Mouse (Mus musculus) forebrain, embryonic 12.5 days (tissue): ENCODE measurements around the gene Top1. TPM values are rescaled to one million over a fixed set of nuclear protein-coding genes. Genes with fewer than 3 reads are reported as not detected.

Experiments used
- ATAC-seq: fragments of 200-750 bp; cut with Nextera tagmentation; 2 replicates; pipeline ENCODE4 v1.8.0; 2017; ENCODE audit warnings: moderate TSS enrichment; ENCODE audit not compliant: low FRiP score
- H3K27ac ChIP-seq: fragments of 300-500 bp; sonication (generic); 2 replicates; pipeline ENCODE4 v1.5.1; 2016; ENCODE audit warnings: mild to moderate bottlenecking
- H3K27me3 ChIP-seq: fragments of 300-500 bp; sonication (generic); 2 replicates; pipeline ENCODE4 v1.6.1; 2016; ENCODE audit warnings: mild to moderate bottlenecking
- H3K36me3 ChIP-seq: fragments of 300-500 bp; sonication (generic); replicated peaks from 2 replicates; pipeline ENCODE4 v1.6.1; 2016; ENCODE audit warnings: mild to moderate bottlenecking
- H3K4me1 ChIP-seq: fragments of 300-500 bp; sonication (generic); 2 replicates; pipeline ENCODE4 v1.6.1; 2016
- H3K4me2 ChIP-seq: fragments of 300-500 bp; sonication (generic); 2 replicates; pipeline ENCODE4 v1.6.1; 2016; ENCODE audit warnings: mild to moderate bottlenecking, moderate library complexity
- H3K4me3 ChIP-seq: fragments of 300-500 bp; sonication (generic); replicated peaks from 2 replicates; pipeline ENCODE4 v1.5.1; 2016; ENCODE audit warnings: mild to moderate bottlenecking
- H3K9ac ChIP-seq: fragments of 300-500 bp; sonication (generic); 2 replicates; pipeline ENCODE4 v1.6.1; 2016; ENCODE audit warnings: mild to moderate bottlenecking
- H3K9me3 ChIP-seq: fragments of 300-500 bp; sonication (generic); 2 replicates; pipeline ENCODE4 v1.6.1; 2016
- WGBS: fragments of 180-500 bp; shearing (Covaris S2); methylation state at CpG from one replicate; pipeline ENCODE4 v1.1.7; 2016; 5-methylcytosine and 5-hydroxymethylcytosine counted together
- polyA plus RNA-seq: library from polyadenylated mRNA; unstranded; fragments of >200 nt; fragmentation: Nextera tagmentation; extraction: Ambion mirVana; gene quantifications from 2 replicates; pipeline ENCODE4 v1.2.1, GENCODE M21; 2016

Gene Top1
- 146 and 148 TPM in 2 replicates for polyA plus RNA-seq

DNA sequence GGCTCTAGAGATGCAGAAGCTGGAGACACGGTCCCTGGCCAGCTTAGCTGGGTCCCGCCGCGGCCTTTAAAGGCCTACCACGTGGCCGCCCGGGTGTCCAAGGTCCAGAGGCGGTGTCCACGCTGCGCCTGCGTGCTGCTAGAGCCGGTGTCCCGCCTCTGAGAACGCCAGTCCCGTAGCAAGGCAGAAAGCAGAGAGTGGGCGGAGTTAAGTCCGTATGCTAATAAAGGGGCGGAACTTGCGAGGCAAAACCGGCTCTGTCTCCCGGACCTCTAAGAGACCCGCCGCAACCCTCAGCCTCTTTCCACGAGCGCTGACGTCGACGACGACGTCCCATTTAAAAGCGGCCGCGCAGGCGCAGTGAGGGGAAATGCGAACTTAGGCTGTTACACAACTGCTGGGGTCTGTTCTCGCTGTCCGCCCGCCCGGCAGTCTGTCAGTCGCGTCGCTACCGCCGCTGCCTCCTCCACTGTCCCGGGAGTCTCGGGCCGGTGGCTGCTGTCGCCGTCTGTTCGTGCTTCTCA lies at the start of gene Top1:
TSS of gene Top1 (plus strand) at position 275 of the 524 bp plus-strand sequence.
- peak within 1 kb of the TSS; percentile 94 for H3K4me3 ChIP-seq
- H3K4me1 ChIP-seq: peaks cover 24% of the 10 kb centered on the region
- H3K4me2 ChIP-seq: peak within 1 kb of the TSS; percentile 81
- H3K27me3 ChIP-seq: no peaks in the 10 kb centered on the region
- WGBS: under 1% methylated on average over 50 of the region's 50 CpGs
- peak; percentile 97 for ATAC-seq
- H3K27ac ChIP-seq: peak within 1 kb of the TSS; percentile 98
- no peaks in the 10 kb centered on the region for H3K9me3 ChIP-seq
- H3K36me3 ChIP-seq: no peaks in the 10 kb centered on the region
- peak within 1 kb of the TSS; percentile 99 for H3K9ac ChIP-seq

DNA sequence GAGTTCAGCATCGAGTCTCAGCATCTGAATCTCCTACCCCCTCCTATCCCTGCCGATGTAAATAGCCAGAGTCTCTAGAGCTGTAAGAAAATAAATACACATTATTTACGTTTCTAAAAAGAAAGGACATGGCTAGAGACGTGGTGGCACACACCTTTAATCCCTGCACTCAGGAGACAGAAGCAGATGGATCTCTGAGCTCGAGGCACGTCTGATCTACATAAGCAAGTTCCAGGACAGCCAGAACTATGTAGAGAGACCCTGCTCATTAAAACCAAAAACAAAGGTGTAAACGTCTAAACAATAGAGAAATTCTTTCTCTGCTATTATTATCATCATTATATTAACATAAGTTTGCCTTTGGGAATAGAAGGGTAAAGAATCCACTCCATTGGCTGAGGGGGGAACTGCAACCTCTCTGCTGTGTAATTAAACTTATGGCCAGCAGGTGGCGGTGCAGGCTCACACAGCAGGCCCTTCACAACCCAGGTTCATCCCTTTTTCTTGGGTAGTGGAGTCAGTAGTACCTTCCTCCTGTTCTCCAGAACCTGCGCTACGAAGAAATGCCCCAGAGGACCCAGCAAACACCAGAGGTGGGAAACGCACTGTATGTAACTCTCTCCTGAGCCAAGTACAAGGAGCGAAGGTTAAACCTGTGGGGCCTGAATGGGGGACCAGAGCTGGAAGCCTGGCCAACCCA lies 48.0 kb upstream of the Top1 start:
- Histone ChIP-seq H3K4me3 (no peak overlapping the region), H3K36me3 (no peaks in the 10 kb centered on the region), H3K4me1 (0 out of 2 replicates have a peak, but pooled peaks cover 2% of the 10 kb centered on the region), H3K9ac (no peak overlapping the region), H3K4me2 (no peak overlapping the region), H3K9me3 (no peaks in the 10 kb centered on the region), H3K27me3 (peaks cover 7% of the 10 kb centered on the region), H3K27ac (no peak overlapping the region)
- ATAC-seq: peak; percentile 67
- WGBS: 39% methylated on average over 12 of the region's 12 CpGs

DNA sequence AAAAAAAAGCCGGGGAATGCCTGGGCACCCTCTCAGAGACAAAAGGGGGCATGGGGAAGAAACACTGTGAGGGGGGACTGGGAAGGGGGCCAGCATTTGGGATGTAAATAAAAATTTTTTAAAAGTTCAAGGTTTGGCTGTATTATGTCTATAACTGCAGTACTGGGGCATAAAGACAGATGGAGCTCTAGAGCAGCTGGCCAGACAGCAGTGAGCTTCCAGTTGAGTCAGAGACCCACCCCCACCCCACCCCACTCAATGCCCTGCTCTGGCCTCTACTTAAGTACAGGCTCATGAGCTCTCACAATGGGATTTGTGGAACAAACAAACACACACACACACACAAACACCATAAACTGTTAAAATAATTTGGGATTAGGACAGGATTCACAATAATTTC lies 43.9 kb upstream of the Top1 start:
- H3K27me3 ChIP-seq: no peaks in the 10 kb centered on the region; the same call in 1 of the 2 replicates
- no peak for ATAC-seq
- no peak overlapping the region for H3K4me3 ChIP-seq
- H3K9me3 ChIP-seq: no peaks in the 10 kb centered on the region
- no peak overlapping the region for H3K27ac ChIP-seq
- no peaks in the 10 kb centered on the region for H3K36me3 ChIP-seq
- H3K4me2 ChIP-seq: no peak overlapping the region
- 80% methylated on average over 1 of the region's 1 CpGs for WGBS
- no peak overlapping the region for H3K9ac ChIP-seq
- H3K4me1 ChIP-seq: 0 out of 2 replicates have a peak, but pooled peaks cover 2% of the 10 kb centered on the region

DNA sequence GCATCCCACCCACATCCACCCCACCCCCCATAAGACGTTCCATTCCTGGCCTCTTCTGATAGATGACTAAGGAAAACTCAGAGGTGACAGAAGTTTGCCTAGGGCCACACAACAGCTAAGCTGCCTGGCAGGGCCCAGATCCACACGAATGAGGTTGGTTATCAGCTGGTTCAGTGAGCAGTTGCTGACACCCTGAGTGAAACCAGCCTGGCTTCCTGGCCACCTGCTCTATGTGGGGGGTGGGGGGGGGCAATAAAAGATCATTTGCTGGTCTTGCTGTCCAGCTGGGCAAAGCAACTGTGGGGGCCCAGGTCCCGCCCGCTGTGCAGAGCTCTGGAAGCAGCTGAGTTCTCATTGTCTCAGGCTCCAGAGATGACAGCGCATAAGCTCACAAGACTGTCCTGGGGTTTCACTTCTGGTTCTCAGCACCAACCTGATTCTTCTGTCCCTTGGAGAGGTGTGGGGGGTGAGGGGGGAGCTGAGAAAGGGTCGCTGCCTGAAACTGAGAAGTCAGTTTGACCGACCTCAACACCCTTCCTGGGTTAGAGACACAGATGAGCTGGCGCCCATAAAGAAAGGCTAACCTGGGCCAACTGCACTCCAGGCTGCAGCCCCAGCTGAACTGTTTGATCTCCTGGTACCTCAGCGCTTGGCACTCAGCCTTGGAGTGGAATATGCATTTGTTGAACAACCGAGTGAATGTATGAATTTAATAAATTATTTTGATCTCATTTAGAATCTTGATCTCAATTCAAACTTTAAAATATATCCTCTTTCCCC lies 42.3 kb upstream of the Top1 start:
- peak; percentile 51; the same call in 1 of the 2 replicates for ATAC-seq
- Histone ChIP-seq H3K4me2 (no peak overlapping the region), H3K9me3 (no peaks in the 10 kb centered on the region), H3K27me3 (no peaks in the 10 kb centered on the region), H3K9ac (no peak overlapping the region), H3K27ac (0 out of 2 replicates have a peak overlapping the region, but pooled peaks have one; percentile 25), H3K4me1 (no peaks in the 10 kb centered on the region), H3K4me3 (no peak overlapping the region), H3K36me3 (no peaks in the 10 kb centered on the region)
- 75% methylated on average over 10 of the region's 10 CpGs for WGBS

DNA sequence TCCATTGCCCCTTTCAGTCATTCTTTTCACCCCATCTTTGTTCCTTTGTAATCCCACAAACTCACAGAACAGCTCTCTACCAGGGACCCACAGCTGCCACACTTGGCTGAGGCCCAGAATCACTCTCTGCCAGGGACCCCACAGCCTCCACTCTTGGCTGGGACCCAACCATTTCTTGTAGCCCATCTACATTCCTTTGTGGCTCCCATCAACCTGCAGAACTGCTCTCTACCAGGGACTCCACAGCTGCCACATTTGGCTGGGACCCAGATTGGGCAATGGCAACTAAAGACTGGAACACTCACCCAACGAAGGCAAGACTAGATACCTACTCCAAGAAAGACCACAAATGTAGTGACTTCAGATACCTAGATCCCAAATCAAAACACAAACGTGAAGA lies 35.7 kb upstream of the Top1 start:
- Histone ChIP-seq H3K27ac (0 out of 2 replicates have a peak overlapping the region, but pooled peaks have one; percentile 5), H3K4me1 (no peaks in the 10 kb centered on the region), H3K36me3 (no peaks in the 10 kb centered on the region), H3K9ac (no peak overlapping the region), H3K9me3 (no peaks in the 10 kb centered on the region), H3K4me2 (no peak overlapping the region), H3K27me3 (no peaks in the 10 kb centered on the region), H3K4me3 (no peak overlapping the region)
- 58% methylated on average over 2 of the region's 2 CpGs for WGBS
- ATAC-seq: peak; percentile 67; the same call in 1 of the 2 replicates

DNA sequence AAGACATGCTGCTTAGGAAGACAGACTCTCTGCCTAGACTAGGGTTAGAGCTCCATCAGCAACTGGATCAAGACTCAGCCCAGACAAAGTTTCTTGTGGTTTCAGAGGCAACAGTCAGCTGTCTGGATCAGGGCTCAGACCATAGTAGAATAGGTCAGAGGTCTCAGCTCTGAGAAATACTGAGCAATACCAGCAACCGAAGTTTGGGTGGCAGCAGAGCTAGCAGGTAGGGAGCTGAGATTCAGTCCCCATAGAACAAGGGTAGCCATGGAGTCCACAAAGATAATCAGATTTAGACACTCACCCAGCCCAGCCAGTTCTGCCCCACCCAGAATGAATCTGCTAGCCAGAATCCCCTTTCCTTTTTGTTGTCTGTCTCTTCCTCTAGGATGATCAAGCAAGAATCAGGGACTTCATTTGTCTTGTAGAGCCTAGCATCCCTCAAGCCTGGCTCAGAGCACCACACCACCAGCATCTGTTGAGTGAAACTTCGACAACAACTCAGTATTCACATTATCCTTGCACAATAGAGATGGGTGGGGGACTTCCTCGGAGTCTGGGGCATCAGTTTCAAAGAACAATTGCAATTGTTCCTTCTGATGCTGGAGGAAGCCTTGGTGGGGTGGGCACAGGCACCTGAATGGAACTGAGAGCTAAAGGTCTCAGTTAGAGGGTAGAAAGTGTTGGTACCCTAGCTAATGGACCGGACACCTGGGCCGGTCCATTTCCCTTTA lies 32.3 kb upstream of the Top1 start:
- no peak for ATAC-seq
- 0 out of 2 replicates have a peak, but pooled peaks cover under 1% of the 10 kb centered on the region for H3K4me1 ChIP-seq
- WGBS: 78% methylated on average over 5 of the region's 5 CpGs
- no peak overlapping the region for H3K27ac ChIP-seq
- no peaks in the 10 kb centered on the region for H3K27me3 ChIP-seq
- no peak overlapping the region for H3K4me2 ChIP-seq
- H3K36me3 ChIP-seq: no peaks in the 10 kb centered on the region
- H3K9me3 ChIP-seq: no peaks in the 10 kb centered on the region
- no peak overlapping the region for H3K4me3 ChIP-seq
- H3K9ac ChIP-seq: no peak overlapping the region

DNA sequence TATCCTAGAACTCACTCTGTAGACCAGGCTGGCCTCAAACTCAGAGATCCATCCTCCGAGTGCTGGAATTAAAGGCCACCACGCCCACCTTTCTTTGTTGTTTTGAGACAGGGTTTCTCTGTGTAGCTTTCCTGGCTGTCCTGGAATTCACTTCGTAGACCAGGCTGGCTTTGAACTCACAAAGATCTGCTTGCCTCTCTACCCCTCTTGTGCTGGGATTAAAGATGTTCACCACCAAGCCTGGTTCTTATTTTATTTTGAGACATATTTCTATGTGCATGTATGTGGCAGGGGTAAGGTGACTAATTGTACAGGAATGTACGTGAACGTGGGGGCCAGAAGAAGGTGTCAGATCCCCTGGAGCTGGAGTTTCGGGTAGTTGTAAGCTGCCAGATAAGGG lies 27.9 kb upstream of the Top1 start:
- H3K27me3 ChIP-seq: no peaks in the 10 kb centered on the region
- no peaks in the 10 kb centered on the region for H3K9me3 ChIP-seq
- H3K4me1 ChIP-seq: peaks cover 15% of the 10 kb centered on the region; the same call in 1 of the 2 replicates
- 85% methylated on average over 6 of the region's 6 CpGs for WGBS
- no peak for ATAC-seq
- H3K4me3 ChIP-seq: no peak overlapping the region
- H3K27ac ChIP-seq: no peak overlapping the region
- H3K9ac ChIP-seq: no peak overlapping the region
- H3K4me2 ChIP-seq: no peak overlapping the region
- H3K36me3 ChIP-seq: no peaks in the 10 kb centered on the region

DNA sequence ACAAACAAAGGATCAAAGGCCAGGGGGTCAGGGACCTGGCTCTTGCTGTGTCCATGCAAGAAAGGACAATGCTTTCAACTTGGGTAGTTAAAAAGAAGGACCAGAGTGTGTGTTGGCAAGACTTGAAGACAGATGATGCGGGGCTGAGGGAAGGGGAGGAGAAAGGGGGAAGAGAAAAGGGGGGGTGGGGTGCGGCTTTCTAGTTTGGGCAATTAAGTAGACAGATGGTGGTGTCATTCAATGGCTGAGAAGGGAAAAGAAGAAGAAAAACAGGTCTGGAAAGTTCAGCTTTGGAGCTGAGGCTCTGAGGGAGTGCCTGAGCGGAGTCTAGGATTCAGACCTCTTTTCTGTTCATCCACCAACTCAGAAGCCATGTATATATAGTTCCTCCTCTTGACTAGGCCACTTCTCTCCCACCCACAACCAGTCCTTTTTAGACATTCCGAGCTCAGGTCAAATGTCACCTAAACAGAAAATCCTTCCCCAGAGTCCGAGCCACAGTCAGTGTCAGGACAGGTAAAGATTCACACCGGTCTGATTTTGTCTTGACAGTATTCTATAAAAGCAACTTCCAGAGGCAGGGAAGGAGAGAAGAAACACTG lies 27.0 kb upstream of the Top1 start:
- ATAC-seq: no peak
- Histone ChIP-seq H3K27ac (no peak overlapping the region), H3K4me1 (peaks cover 15% of the 10 kb centered on the region; the same call in 1 of the 2 replicates), H3K4me2 (no peak overlapping the region), H3K27me3 (no peaks in the 10 kb centered on the region), H3K36me3 (no peaks in the 10 kb centered on the region), H3K9me3 (no peaks in the 10 kb centered on the region), H3K9ac (no peak overlapping the region), H3K4me3 (no peak overlapping the region)
- WGBS: 60% methylated on average over 6 of the region's 6 CpGs

DNA sequence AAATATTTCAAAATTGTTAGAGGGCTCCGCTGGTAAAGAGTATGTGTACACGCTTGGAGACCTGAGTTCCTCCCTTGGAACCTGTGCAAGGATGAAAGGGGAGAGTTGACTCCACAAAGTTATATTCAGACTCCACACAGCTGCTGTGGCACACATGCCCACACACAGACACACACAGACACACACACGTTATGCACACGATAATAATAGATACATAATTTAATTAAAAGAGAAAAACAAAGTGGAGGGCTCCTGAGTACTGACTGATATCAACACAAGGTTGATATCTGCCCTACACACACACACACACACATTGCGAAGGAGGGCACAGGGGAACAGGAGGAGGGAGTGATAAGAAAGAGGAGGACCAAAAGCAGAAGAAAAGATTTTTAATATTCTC lies 26.4 kb upstream of the Top1 start:
- no peak overlapping the region for H3K9ac ChIP-seq
- H3K4me1 ChIP-seq: peaks cover 15% of the 10 kb centered on the region; the same call in 1 of the 2 replicates
- no peak overlapping the region for H3K4me2 ChIP-seq
- H3K4me3 ChIP-seq: no peak overlapping the region
- no peak for ATAC-seq
- H3K36me3 ChIP-seq: no peaks in the 10 kb centered on the region
- no peak overlapping the region for H3K27ac ChIP-seq
- H3K9me3 ChIP-seq: no peaks in the 10 kb centered on the region
- whole genome bisulfite sequencing: 84% methylated on average over 5 of the region's 5 CpGs
- H3K27me3 ChIP-seq: no peaks in the 10 kb centered on the region

DNA sequence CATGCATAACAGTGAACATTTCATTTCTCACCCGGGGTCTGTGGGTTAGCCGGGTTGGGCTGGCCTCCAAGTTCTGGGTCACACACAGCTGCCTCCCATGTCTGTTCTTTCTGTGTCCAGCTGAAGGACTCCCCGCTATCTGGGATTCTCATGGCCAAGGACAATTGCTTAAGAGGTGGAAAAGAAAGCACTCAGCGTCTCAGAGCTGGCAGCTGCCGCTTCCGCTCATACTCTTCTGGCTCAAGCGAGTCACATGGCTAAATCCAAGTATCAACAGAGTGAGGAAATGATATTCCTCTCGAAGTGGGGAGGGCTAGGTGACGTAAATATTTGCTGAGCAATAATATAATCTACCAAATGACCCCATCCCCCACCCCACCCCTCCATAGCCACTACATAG lies 25.9 kb upstream of the Top1 start:
- H3K9me3 ChIP-seq: no peaks in the 10 kb centered on the region
- H3K4me1 ChIP-seq: peaks cover 15% of the 10 kb centered on the region; the same call in 1 of the 2 replicates
- no peak overlapping the region for H3K4me3 ChIP-seq
- H3K27me3 ChIP-seq: no peaks in the 10 kb centered on the region
- no peak overlapping the region for H3K9ac ChIP-seq
- H3K4me2 ChIP-seq: no peak overlapping the region
- no peaks in the 10 kb centered on the region for H3K36me3 ChIP-seq
- ATAC-seq: no peak
- WGBS: 73% methylated on average over 9 of the region's 9 CpGs
- H3K27ac ChIP-seq: no peak overlapping the region

DNA sequence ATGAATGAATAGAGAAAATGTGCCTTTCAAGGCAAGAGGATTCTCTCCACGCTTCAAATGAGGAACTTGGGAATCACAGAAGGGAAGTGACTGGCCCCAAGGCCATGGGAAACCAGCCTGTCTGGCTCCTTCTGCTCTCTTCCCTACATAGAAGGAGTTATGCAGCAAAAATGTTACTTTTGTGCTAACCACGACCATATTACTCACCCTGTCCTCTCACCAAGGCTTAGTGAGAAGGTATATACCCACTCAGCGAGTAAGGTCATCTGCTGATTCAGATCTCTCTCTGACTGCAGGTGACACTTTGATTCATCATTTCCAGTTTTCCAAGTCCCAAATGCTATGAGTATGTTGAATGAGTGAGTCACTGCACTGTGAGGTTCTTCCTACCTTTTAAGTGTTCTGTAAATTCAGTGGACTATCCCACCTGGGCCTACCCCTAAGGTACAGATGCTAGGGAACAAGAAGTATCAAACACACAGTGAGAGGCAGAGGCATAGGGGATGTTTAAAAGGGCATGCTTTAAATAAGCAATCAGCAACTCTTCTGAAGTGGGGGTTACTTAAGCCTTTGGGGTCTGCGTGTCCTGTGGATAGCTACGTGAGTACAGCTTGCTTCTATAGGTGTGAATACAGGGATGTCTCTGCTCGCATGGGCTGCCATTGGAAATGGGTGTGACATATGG lies 25.3 kb upstream of the Top1 start:
- no peak overlapping the region for H3K9ac ChIP-seq
- no peak overlapping the region for H3K4me3 ChIP-seq
- WGBS: 85% methylated on average over 6 of the region's 6 CpGs
- H3K4me2 ChIP-seq: no peak overlapping the region
- H3K36me3 ChIP-seq: no peaks in the 10 kb centered on the region
- no peak for ATAC-seq
- no peak overlapping the region for H3K27ac ChIP-seq
- H3K9me3 ChIP-seq: no peaks in the 10 kb centered on the region
- no peaks in the 10 kb centered on the region for H3K27me3 ChIP-seq
- peaks cover 15% of the 10 kb centered on the region; the same call in 1 of the 2 replicates for H3K4me1 ChIP-seq
